ENCODE assay signal across 22 mouse cellular contexts in genomic region chr10:54510776-54511175, GRCm38 (mm10).
DNase-seq lines count a peak whose midpoint lies in the region; ATAC-seq and TF ChIP-seq lines count a peak whose summit lies in the region.
"Had no signal": no experiment of that assay in that cellular context is flagged by ENCODE, and none has a peak within 500 bp of the region (broad histone marks: within the 10 kb centered on the region; RNA-seq: fewer than 3 reads in every experiment).

No protein-coding gene starts in this region.

- H3K27me3 ChIP-seq in ES-Bruce4 (ENCODE audit: control insufficient read depth, insufficient read depth, low read length, poor library complexity, severe bottlenecking): no peaks in the 10 kb centered on the region
- H3K27me3 ChIP-seq in liver, embryonic 12.5 days (replicated peaks): no peaks in the 10 kb centered on the region
- H3K27me3 ChIP-seq: CH12.LX; embryonic facial prominence, embryonic 12.5 days; forebrain, embryonic 13.5 days; forebrain, embryonic 15.5 days had no signal

- no peak for ATAC-seq in liver, embryonic 12.5 days
- ATAC-seq: CD4-positive, CD25-positive, alpha-beta regulatory T cell, adult 4 months; forebrain, embryonic 13.5 days; forebrain, embryonic 15.5 days; forebrain, postnatal 0 days had no signal

- in situ Hi-C loops in ES-E14 (cut with MboI; ENCODE audit: low sequenced_read_pairs in 2 of 2, unreplicated experiment in 2 of 2): no loop called here

- peaks cover 3% of the 10 kb centered on the region; the same call in 1 of the 2 replicates for H3K9me3 ChIP-seq in ES-Bruce4 (replicated peaks; ENCODE audit: control insufficient read depth, insufficient read depth, low read length, poor library complexity, severe bottlenecking)
- no peaks in the 10 kb centered on the region for H3K9me3 ChIP-seq in ES-E14 (ENCODE audit: control insufficient read depth, insufficient read depth, low read depth, low read length)
- no peaks in the 10 kb centered on the region for H3K9me3 ChIP-seq in liver, embryonic 12.5 days (replicated peaks)
- H3K9me3 ChIP-seq: embryonic facial prominence, embryonic 10.5 days; embryonic facial prominence, embryonic 12.5 days; forebrain, embryonic 13.5 days; forebrain, embryonic 15.5 days had no signal

- H3K4me3 ChIP-seq in ES-Bruce4 (ENCODE audit: low read depth, low read length) (no peak overlapping the region), ES-E14 (ENCODE audit: insufficient read depth in 1 of 2, low read depth in 1 of 2, low read length in 2 of 2, poor library complexity in 1 of 2, severe bottlenecking in 1 of 2) (no peak overlapping the region)
- no peak overlapping the region for H3K4me3 ChIP-seq in liver, embryonic 12.5 days
- H3K4me3 ChIP-seq: embryonic facial prominence, embryonic 10.5 days; embryonic facial prominence, embryonic 12.5 days; forebrain, embryonic 13.5 days; forebrain, embryonic 15.5 days had no signal

- H3K4me1 ChIP-seq in ES-Bruce4 (ENCODE audit: control insufficient read depth, insufficient read depth, low read length) (no peaks in the 10 kb centered on the region), ES-E14 (ENCODE audit: control insufficient read depth in 2 of 2, insufficient read depth in 2 of 2, low read length in 2 of 2, poor library complexity in 1 of 2) (peaks cover 0 to 4% of the 10 kb centered on the region in 2 experiments; a peak in 1 of 4 replicates)
- H3K4me1 ChIP-seq in liver, embryonic 12.5 days: no peaks in the 10 kb centered on the region
- H3K4me1 ChIP-seq: embryonic facial prominence, embryonic 10.5 days; embryonic facial prominence, embryonic 12.5 days; forebrain, embryonic 13.5 days; forebrain, embryonic 15.5 days had no signal

- peak; percentile 9 for DNase-seq in ES-E14 (ENCODE audit: low read depth, low spot score)
- peak; percentile 32 for DNase-seq in ZHBTc4 (ENCODE audit: low read depth, low spot score)
- no peak for DNase-seq in embryo, embryonic 10.5 days (ENCODE audit: low spot score)
- DNase-seq: adrenal gland, adult 2 months; adrenal gland, postnatal 10 days; adrenal gland, postnatal 25 days; B cell, adult 2 months; cerebellum, adult 11 months; cerebellum, adult 18-20 months; cerebellum, adult 8-10 months; cerebellum, adult 9-11 months; cerebellum, postnatal 14 days; cerebellum, postnatal 36 days; forebrain, postnatal 0 days had no signal

- H3K9ac ChIP-seq in ES-Bruce4 (ENCODE audit: low read depth, poor library complexity, severe bottlenecking): no peak overlapping the region
- H3K9ac ChIP-seq in ES-E14 (ENCODE audit: insufficient read depth, low read depth, low read length, poor library complexity, severe bottlenecking): no peak overlapping the region
- no peak overlapping the region for H3K9ac ChIP-seq in liver, embryonic 12.5 days
- H3K9ac ChIP-seq: embryonic facial prominence, embryonic 12.5 days; forebrain, embryonic 13.5 days; forebrain, embryonic 15.5 days; forebrain, postnatal 0 days had no signal

- H3K36me3 ChIP-seq in ES-Bruce4 (ENCODE audit: control insufficient read depth, insufficient read depth, low read length, poor library complexity, severe bottlenecking) (no peaks in the 10 kb centered on the region), ES-E14 (ENCODE audit: control insufficient read depth, insufficient read depth, low read length, poor library complexity, severe bottlenecking) (no peaks in the 10 kb centered on the region)
- no peaks in the 10 kb centered on the region for H3K36me3 ChIP-seq in liver, embryonic 12.5 days
- H3K36me3 ChIP-seq: embryonic facial prominence, embryonic 10.5 days; embryonic facial prominence, embryonic 12.5 days; forebrain, embryonic 15.5 days had no signal

- H3K27ac ChIP-seq in ES-Bruce4 (ENCODE audit: insufficient read depth, low read length) (peak overlapping the region; percentile 72), ES-E14 (ENCODE audit: insufficient read depth, low read depth, low read length, poor library complexity, severe bottlenecking) (no peak overlapping the region; the same call in 1 of the 2 replicates)
- no peak overlapping the region for H3K27ac ChIP-seq in liver, embryonic 12.5 days
- H3K27ac ChIP-seq: embryonic facial prominence, embryonic 10.5 days; embryonic facial prominence, embryonic 12.5 days; forebrain, embryonic 13.5 days; forebrain, embryonic 15.5 days had no signal

- TF ChIP-seq POLR2A in ES-Bruce4 (IDR thresholded peaks at IDR 0.05; ENCODE audit: insufficient read depth, low read length): no peak

- no peak overlapping the region for H3K4me2 ChIP-seq in liver, embryonic 12.5 days
- H3K4me2 ChIP-seq: embryonic facial prominence, embryonic 12.5 days; forebrain, embryonic 13.5 days; forebrain, embryonic 15.5 days had no signal

- TF ChIP-seq CTCF in ES-Bruce4 (IDR thresholded peaks at IDR 0.05; ENCODE audit: low read depth, low read length): no peak

- peak; percentile 78 for TF ChIP-seq EP300 in ES-Bruce4 (IDR thresholded peaks at IDR 0.05; ENCODE audit: insufficient read depth, low read depth, low read length)

TF ChIP-seq in ES-E14, 5 proteins besides CTCF, POLR2A, EP300 and RAD21:
- TF ChIP-seq CHD2 (IDR thresholded peaks at IDR 0.05; ENCODE audit: low read depth, low read length) (no peak), HCFC1 (IDR thresholded peaks at IDR 0.05; ENCODE audit: borderline replicate concordance, insufficient read depth, low read length) (no peak), MAFK (IDR thresholded peaks at IDR 0.05; ENCODE audit: insufficient read depth, low read depth, low read length) (no peak), ZNF384 (IDR thresholded peaks at IDR 0.05; ENCODE audit: low read depth, low read length) (no peak), ZC3H11A (IDR thresholded peaks at IDR 0.05; ENCODE audit: borderline replicate concordance, low read depth, low read length) (no peak)
